Mouse (Mus musculus) forebrain, embryonic 16.5 days (tissue): ENCODE measurements at regions not wholly inside any gene's neighbourhood (a gene's known extent, or its start where the extent isn't known, plus 50 kb on each side); places are given as distances from the start of the nearest gene placed in this dataset.
A peak's percentile ranks its signal among the peaks of the same experiment; 100 is the strongest.

Experiments used
- ATAC-seq: fragments of 200-750 bp; cut with Nextera tagmentation; 2 replicates; pipeline ENCODE4 v1.8.0; 2017; ENCODE audit warnings: mild to moderate bottlenecking, moderate library complexity
- H3K27ac ChIP-seq: fragments of 300-500 bp; sonication (generic); 2 replicates; pipeline ENCODE4 v1.5.1; 2014; ENCODE audit warnings: low read length, control low read depth
- H3K27me3 ChIP-seq: fragments of 300-500 bp; sonication (generic); replicated peaks from 2 replicates; pipeline ENCODE4 v1.6.1; 2014; ENCODE audit warnings: low read length; ENCODE audit not compliant: control insufficient read depth, insufficient read depth
- H3K36me3 ChIP-seq: fragments of 300-500 bp; sonication (generic); 2 replicates; pipeline ENCODE4 v1.6.1; 2014; ENCODE audit not compliant: control insufficient read depth, insufficient read depth
- H3K4me1 ChIP-seq: fragments of 300-500 bp; sonication (generic); replicated peaks from 2 replicates; pipeline ENCODE4 v1.6.1; 2014; ENCODE audit warnings: low read length; ENCODE audit not compliant: control insufficient read depth, insufficient read depth
- H3K4me2 ChIP-seq: fragments of 300-500 bp; sonication (generic); 2 replicates; pipeline ENCODE4 v1.6.1; 2014; ENCODE audit warnings: mild to moderate bottlenecking, low read length, control low read depth
- H3K4me3 ChIP-seq: fragments of 300-500 bp; sonication (generic); replicated peaks from 2 replicates; pipeline ENCODE4 v1.5.1; 2014; ENCODE audit warnings: mild to moderate bottlenecking, low read length, control low read depth
- H3K9ac ChIP-seq: fragments of 300-500 bp; sonication (generic); replicated peaks from 2 replicates; pipeline ENCODE4 v1.6.1; 2014; ENCODE audit warnings: low read depth, low read length, control low read depth
- H3K9me3 ChIP-seq: fragments of 300-500 bp; sonication (generic); 2 replicates; pipeline ENCODE4 v1.6.1; 2016; ENCODE audit warnings: low read length; ENCODE audit not compliant: control insufficient read depth
- WGBS: fragments of 180-500 bp; shearing (Covaris S2); extraction: QIAGEN DNeasy Blood & Tissue Kit; methylation state at CpG from one replicate; pipeline ENCODE4 v1.1.7; 2014; 5-methylcytosine and 5-hydroxymethylcytosine counted together

DNA sequence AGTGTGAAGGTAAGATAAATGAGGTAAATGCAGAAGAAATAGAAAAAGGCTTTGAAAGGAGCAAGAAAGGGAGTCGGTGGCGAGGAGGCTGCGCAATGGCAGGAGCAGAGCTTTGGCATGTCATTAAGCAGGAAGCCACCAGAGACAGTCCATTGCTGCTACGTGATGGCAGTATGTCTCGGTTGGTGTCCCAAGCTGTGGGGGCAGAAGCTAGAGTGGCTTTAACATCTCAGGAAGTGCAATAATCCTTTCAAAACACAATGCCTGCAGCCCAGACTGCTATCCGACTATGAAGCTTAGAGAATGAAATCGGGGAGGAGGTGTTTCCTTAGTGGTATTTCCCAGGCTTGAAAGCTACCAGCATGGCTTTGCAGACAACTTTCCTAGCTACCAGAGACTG, 251.3 kb downstream of the Ttll7 start:
- H3K4me3 ChIP-seq: no peak overlapping the region
- H3K9ac ChIP-seq: no peak overlapping the region
- H3K4me2 ChIP-seq: no peak overlapping the region
- no peaks in the 10 kb centered on the region for H3K9me3 ChIP-seq
- H3K27ac ChIP-seq: no peak overlapping the region
- peaks cover 7% of the 10 kb centered on the region for H3K4me1 ChIP-seq
- H3K27me3 ChIP-seq: no peaks in the 10 kb centered on the region
- H3K36me3 ChIP-seq: no peaks in the 10 kb centered on the region
- ATAC-seq: no peak
- WGBS: 50% methylated on average over 7 of the region's 7 CpGs

- H3K27ac ChIP-seq: no peak overlapping the region
- no peaks in the 10 kb centered on the region for H3K4me1 ChIP-seq
- no peak overlapping the region for H3K9ac ChIP-seq
- no peak overlapping the region for H3K4me2 ChIP-seq
- no peaks in the 10 kb centered on the region for H3K27me3 ChIP-seq
- H3K4me3 ChIP-seq: no peak overlapping the region
- 93% methylated on average over 4 of the region's 4 CpGs for WGBS
- no peaks in the 10 kb centered on the region for H3K9me3 ChIP-seq
- no peaks in the 10 kb centered on the region for H3K36me3 ChIP-seq
- ATAC-seq: no peak
These were observed 265.4 kb downstream of the Ttll7 start for GRCm38 (mm10) chr3:147117609-147118008.

DNA sequence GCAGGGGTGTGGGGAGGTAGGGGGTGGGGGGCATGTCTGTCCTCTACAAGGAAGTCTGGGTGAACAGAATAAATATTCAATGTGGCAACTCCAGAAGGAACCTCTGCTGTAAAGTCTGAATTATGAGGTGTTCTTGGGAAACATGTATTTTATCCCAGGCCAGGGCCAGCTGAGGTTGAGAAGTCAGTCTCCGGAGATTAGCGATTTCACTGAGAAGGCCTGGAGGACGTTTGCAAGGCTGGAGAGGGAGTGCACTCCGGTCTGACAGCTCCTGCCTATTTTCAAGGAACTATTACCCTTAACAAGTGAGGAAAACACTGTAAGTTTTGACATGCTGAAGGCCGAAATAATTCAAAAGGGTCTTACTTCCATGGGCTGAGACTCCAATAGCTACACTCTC, 265.9 kb downstream of the Ttll7 start:
- H3K27me3 ChIP-seq: no peaks in the 10 kb centered on the region
- 85% methylated on average over 5 of the region's 5 CpGs for WGBS
- no peaks in the 10 kb centered on the region for H3K36me3 ChIP-seq
- no peak overlapping the region for H3K27ac ChIP-seq
- H3K4me3 ChIP-seq: no peak overlapping the region
- ATAC-seq: no peak
- H3K4me2 ChIP-seq: no peak overlapping the region
- H3K9ac ChIP-seq: no peak overlapping the region
- H3K4me1 ChIP-seq: no peaks in the 10 kb centered on the region
- H3K9me3 ChIP-seq: no peaks in the 10 kb centered on the region

GRCm38 (mm10) chr3:147118622-147119021, 266.5 kb downstream of the Ttll7 start:
- 92% methylated on average over 6 of the region's 6 CpGs for WGBS
- no peaks in the 10 kb centered on the region for H3K36me3 ChIP-seq
- no peaks in the 10 kb centered on the region for H3K9me3 ChIP-seq
- H3K4me1 ChIP-seq: no peaks in the 10 kb centered on the region
- ATAC-seq: no peak
- no peaks in the 10 kb centered on the region for H3K27me3 ChIP-seq
- no peak overlapping the region for H3K9ac ChIP-seq
- H3K27ac ChIP-seq: no peak overlapping the region
- no peak overlapping the region for H3K4me2 ChIP-seq
- no peak overlapping the region for H3K4me3 ChIP-seq

DNA sequence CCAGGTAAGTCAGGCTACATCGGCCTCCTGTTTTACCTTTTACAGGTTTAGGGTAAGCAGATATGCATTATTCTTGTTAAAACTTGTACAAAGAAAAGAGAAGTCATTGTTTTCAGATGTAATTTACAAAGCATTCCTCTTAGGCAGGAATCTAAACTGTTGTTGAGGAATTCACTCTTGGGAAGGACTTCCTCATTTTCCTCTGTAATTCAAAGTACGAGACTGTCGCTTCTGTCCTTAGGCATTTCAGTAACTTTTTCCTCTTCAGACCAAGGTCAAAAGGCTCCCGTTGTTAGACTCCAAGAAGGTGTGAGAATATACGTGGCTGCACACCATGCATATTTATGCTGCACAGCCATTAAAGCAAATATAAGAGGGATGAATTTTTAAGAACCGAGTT, 269.7 kb downstream of the Ttll7 start:
- WGBS: 89% methylated on average over 6 of the region's 6 CpGs
- no peak for ATAC-seq
- Histone ChIP-seq H3K27me3 (no peaks in the 10 kb centered on the region), H3K9me3 (no peaks in the 10 kb centered on the region), H3K9ac (no peak overlapping the region), H3K4me1 (no peaks in the 10 kb centered on the region), H3K27ac (no peak overlapping the region), H3K36me3 (no peaks in the 10 kb centered on the region), H3K4me2 (no peak overlapping the region), H3K4me3 (no peak overlapping the region)

- Histone ChIP-seq H3K4me2 (no peak overlapping the region), H3K9me3 (no peaks in the 10 kb centered on the region), H3K4me3 (no peak overlapping the region), H3K27ac (no peak overlapping the region), H3K36me3 (no peaks in the 10 kb centered on the region), H3K9ac (no peak overlapping the region), H3K27me3 (no peaks in the 10 kb centered on the region), H3K4me1 (peaks cover under 1% of the 10 kb centered on the region; the same call in 1 of the 2 replicates)
- no peak for ATAC-seq
- 20% methylated on average over 6 of the region's 6 CpGs for WGBS
These were observed 275.6 kb downstream of the Ttll7 start for GRCm38 (mm10) chr3:147127740-147128139.

DNA sequence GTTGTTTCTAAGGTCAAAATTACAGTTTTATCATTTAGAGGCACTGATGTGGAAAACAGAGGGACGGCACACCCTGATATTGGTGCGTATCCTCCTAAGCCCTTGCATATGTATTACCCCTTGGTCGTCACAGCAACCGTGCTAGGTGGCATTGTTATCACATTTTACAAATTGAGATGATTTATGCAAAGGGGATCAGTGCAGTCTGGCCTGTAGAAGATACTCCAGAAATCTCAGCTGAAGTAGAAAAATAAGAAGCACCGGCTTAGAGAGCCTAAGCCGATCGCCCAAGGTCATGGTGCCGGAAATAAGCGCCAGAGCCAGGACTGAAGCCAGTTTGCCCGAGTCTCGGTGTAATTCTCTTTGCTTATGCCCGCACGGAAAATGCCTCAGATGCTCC, 280.7 kb downstream of the Ttll7 start:
- H3K36me3 ChIP-seq: no peaks in the 10 kb centered on the region
- H3K9me3 ChIP-seq: no peaks in the 10 kb centered on the region
- no peak overlapping the region for H3K4me2 ChIP-seq
- peaks cover 4% of the 10 kb centered on the region; the same call in 1 of the 2 replicates for H3K4me1 ChIP-seq
- H3K9ac ChIP-seq: no peak overlapping the region
- no peak overlapping the region for H3K4me3 ChIP-seq
- no peaks in the 10 kb centered on the region for H3K27me3 ChIP-seq
- 79% methylated on average over 13 of the region's 13 CpGs for WGBS
- ATAC-seq: peak; percentile 67; the same call in 1 of the 2 replicates
- H3K27ac ChIP-seq: no peak overlapping the region

DNA sequence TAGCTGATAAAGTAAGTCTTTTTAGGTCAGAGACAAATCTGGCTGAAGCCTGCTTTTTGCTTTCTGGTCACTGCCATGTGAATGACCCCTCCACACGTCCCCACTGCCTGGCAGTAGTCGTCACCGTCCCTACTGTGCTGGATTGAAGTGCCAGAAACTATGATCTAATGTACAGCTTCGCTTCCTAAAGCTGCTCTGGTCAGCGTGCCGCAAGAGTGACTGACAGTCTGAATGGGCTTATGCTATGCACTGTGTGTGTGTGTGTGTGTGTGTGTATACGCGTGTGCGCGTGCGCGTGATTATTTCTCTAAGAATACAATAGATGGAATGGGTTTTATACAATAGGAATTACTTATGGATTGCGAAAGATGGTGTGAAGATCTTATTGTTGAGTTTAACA, 281.2 kb downstream of the Ttll7 start:
- no peaks in the 10 kb centered on the region for H3K9me3 ChIP-seq

GRCm38 (mm10) chr3:147140414-147140813, 288.2 kb downstream of the Ttll7 start:
- Histone ChIP-seq H3K27ac (no peak overlapping the region), H3K27me3 (no peaks in the 10 kb centered on the region), H3K4me1 (no peaks in the 10 kb centered on the region), H3K9me3 (no peaks in the 10 kb centered on the region), H3K9ac (no peak overlapping the region), H3K4me3 (no peak overlapping the region), H3K4me2 (no peak overlapping the region), H3K36me3 (no peaks in the 10 kb centered on the region)
- no peak for ATAC-seq
- WGBS: 52% methylated on average over 3 of the region's 3 CpGs

More for the DNA sequence above, 281.2 kb downstream of the Ttll7 start:
- no peak for ATAC-seq
- 73% methylated on average over 13 of the region's 13 CpGs for WGBS
- peaks cover 4% of the 10 kb centered on the region; the same call in 1 of the 2 replicates for H3K4me1 ChIP-seq
- H3K36me3 ChIP-seq: no peaks in the 10 kb centered on the region
- no peak overlapping the region for H3K9ac ChIP-seq
- H3K4me2 ChIP-seq: no peak overlapping the region
- H3K27ac ChIP-seq: no peak overlapping the region
- no peaks in the 10 kb centered on the region for H3K27me3 ChIP-seq
- no peak overlapping the region for H3K4me3 ChIP-seq

DNA sequence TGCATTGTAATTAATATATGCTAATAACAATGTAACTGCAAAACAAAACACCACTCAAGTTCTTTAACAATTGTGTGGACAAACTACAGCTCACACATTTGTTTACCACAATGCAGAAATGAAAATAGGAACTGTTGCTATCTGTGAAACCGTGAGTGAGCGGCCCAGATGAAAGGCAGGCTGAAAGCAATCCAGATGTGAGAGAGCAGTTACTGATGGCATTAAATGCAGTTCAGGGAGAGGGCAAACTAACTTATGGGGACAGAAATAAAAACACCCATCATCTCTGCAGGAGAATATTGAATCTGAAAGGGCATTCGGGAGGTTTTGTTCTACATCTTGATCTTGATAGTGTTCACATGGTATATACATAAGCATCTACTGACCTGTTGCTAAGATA, 301.3 kb downstream of the Ttll7 start:
- H3K36me3 ChIP-seq: no peaks in the 10 kb centered on the region
- H3K4me1 ChIP-seq: no peaks in the 10 kb centered on the region
- H3K4me3 ChIP-seq: no peak overlapping the region
- no peak overlapping the region for H3K9ac ChIP-seq
- no peaks in the 10 kb centered on the region for H3K27me3 ChIP-seq
- no peak overlapping the region for H3K4me2 ChIP-seq
- 83% methylated on average over 3 of the region's 3 CpGs for WGBS
- ATAC-seq: no peak
- H3K27ac ChIP-seq: no peak overlapping the region
- H3K9me3 ChIP-seq: no peaks in the 10 kb centered on the region
